Mouse (Mus musculus) heart, postnatal 0 days (tissue): Measurements from ENCODE around the gene Pradc1.

Experiments used
- CTCF ChIP-seq: IDR thresholded peaks from 2 replicates; pipeline ENCODE4 v1.5.1; 2016; ENCODE audit warnings: antibody characterized with exemption, control low read depth, low read depth
- EP300 ChIP-seq: IDR thresholded peaks from 2 replicates; pipeline ENCODE4 v1.6.1; 2016; ENCODE audit warnings: antibody characterized with exemption, low read depth

DNA sequence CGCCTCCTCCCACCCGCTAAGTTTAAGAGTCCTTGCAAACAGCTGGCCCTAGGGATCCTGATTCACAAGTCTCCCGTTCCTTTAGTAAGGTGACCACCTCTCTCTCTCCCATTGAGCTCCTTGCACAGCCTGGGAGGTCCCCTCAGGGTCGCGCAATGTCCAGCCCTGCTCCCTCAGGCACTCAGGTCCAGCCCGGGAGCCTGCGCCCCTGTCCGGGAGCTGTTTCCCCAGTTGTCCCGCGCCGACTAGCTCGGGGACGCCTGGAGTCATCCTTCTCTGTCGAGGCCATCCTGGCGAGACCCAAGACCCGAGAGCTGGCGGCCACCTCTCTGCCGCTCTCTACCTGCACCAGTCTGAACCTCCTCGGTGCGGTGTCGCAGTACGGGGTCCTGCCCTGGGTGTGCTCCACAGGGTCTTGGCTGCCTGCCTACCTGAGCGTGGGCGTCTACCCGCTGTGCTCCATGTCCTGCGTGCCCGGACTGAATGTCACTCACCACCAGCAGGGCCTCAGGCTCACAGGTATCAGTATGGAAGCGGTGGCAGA lies 27.9 kb downstream of the Pradc1 start, which contains the start of gene Noto:
- TF ChIP-seq EP300, result no peak
- no peak for TF ChIP-seq CTCF
